8 mouse cellular contexts compared by ENCODE assay signal in the genomic region with DNA sequence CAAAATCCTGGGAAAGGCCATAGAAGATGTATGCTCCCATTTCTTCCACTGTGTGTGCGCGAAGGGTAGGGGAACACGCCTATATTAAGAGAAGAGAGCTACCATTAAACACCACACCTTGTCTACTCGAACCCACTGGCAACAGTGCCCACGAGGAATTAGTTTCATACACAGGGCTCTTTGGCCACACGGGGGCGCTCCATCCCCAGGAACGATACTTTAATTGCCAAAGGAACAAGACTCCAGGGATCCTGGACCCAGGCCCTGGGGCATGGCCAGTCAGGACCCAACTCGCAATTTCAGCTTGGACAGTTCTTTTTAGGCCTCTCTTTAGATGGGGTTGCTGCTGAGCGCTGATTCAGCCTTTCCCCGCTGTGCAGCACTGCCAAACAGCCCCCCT. TPM values are rescaled to one million over a fixed set of nuclear protein-coding genes. Genes with fewer than 3 reads are reported as not detected.
DNase-seq lines count a peak whose midpoint lies in the region; ATAC-seq and TF ChIP-seq lines count a peak whose summit lies in the region.

No protein-coding gene starts in this region.

- no peak for TF ChIP-seq POLR2A in heart, adult 2 months (IDR thresholded peaks at IDR 0.05; ENCODE audit: insufficient read depth, low read depth, low read length)
- no peak for TF ChIP-seq POLR2A in kidney, adult 2 months (IDR thresholded peaks at IDR 0.05; ENCODE audit: low read depth, low read length)
- TF ChIP-seq POLR2A in limb, embryonic 14.5 days (IDR thresholded peaks at IDR 0.05; ENCODE audit: borderline replicate concordance, extremely low read depth, insufficient read depth, insufficient read length), result no peak

- no peaks in the 10 kb centered on the region for H3K79me2 ChIP-seq in heart, adult 2 months (replicated peaks; ENCODE audit: control insufficient read depth, insufficient read depth, low read length)

- no peak overlapping the region for H3K27ac ChIP-seq in heart, adult 2 months
- no peak overlapping the region for H3K27ac ChIP-seq in heart, embryonic 10.5 days
- no peak overlapping the region for H3K27ac ChIP-seq in kidney, adult 2 months (ENCODE audit: insufficient read depth, low read depth, low read length)
- H3K27ac ChIP-seq in limb, embryonic 14.5 days (replicated peaks; ENCODE audit: low read depth, low read length), result no peak overlapping the region

- TF ChIP-seq EP300 in heart, adult 2 months (IDR thresholded peaks at IDR 0.05; ENCODE audit: insufficient read depth, low read depth, low read length), result 0 out of 2 replicates have a peak, but pooled peaks have one; percentile 37

- intact Hi-C loops in heart, adult 2 months (cut with DNase I), result loop anchor here (2.0 to 5.0 kb wide), 3 partner anchors 99 to 202 kb away; no protein-coding TSS in a partner anchor

- no peaks in the 10 kb centered on the region for H3K9me3 ChIP-seq in heart, embryonic 10.5 days
- no peaks in the 10 kb centered on the region for H3K9me3 ChIP-seq in limb, embryonic 14.5 days (ENCODE audit: control insufficient read depth, low read length)

- DNase-seq in heart, adult 2 months, result peak; percentile 79 to 86
- DNase-seq in heart, embryonic 10.5 days (ENCODE audit: low spot score), result no peak
- peak; percentile 72 for DNase-seq in cerebellum, adult 11-12 months
- DNase-seq in frontal cortex, postnatal 14 days (ENCODE audit: low spot score in 2 of 2), result peak; percentile 77 to 91
- peak; percentile 88 for DNase-seq in kidney, adult 2 months
- peak; percentile 61 for DNase-seq in limb, embryonic 14.5 days (ENCODE audit: low spot score)
- DNase-seq in neural tube, embryonic 10.5 days (ENCODE audit: extremely low spot score, low spot score), result peak; percentile 89
- DNase-seq in spleen, postnatal 4 days (ENCODE audit: low spot score in 2 of 2), result peak; percentile 77 to 94

- WGBS in heart, adult 2 months, result 5% methylated on average over 11 of the region's 11 CpGs
- 9% methylated on average over 11 of the region's 11 CpGs for WGBS in heart, embryonic 10.5 days
- WGBS in kidney, adult 2 months, result 7% methylated on average over 11 of the region's 11 CpGs
- WGBS in limb, embryonic 14.5 days, result 11% methylated on average over 11 of the region's 11 CpGs

- H3K36me3 ChIP-seq in heart, adult 2 months (ENCODE audit: control insufficient read depth, insufficient read depth, low read length), result no peaks in the 10 kb centered on the region
- peaks cover 7% of the 10 kb centered on the region; the same call in 1 of the 2 replicates for H3K36me3 ChIP-seq in heart, embryonic 10.5 days
- no peaks in the 10 kb centered on the region for H3K36me3 ChIP-seq in kidney, adult 2 months (ENCODE audit: control insufficient read depth, insufficient read depth, low read length)
- H3K36me3 ChIP-seq in limb, embryonic 14.5 days (ENCODE audit: control insufficient read depth, insufficient read depth, low read length), result no peaks in the 10 kb centered on the region

- H3K9ac ChIP-seq in heart, adult 2 months (ENCODE audit: low read depth, low read length), result no peak overlapping the region
- no peak overlapping the region for H3K9ac ChIP-seq in limb, embryonic 14.5 days (ENCODE audit: low read depth, low read length, severe bottlenecking)

- H3K4me2 ChIP-seq in limb, embryonic 14.5 days (replicated peaks; ENCODE audit: low read depth, low read length, severe bottlenecking), result no peak overlapping the region

- H3K27me3 ChIP-seq in heart, adult 2 months (ENCODE audit: control insufficient read depth, insufficient read depth, low read length), result no peaks in the 10 kb centered on the region
- peaks cover 21% of the 10 kb centered on the region for H3K27me3 ChIP-seq in heart, embryonic 10.5 days (ENCODE audit: insufficient read depth, poor library complexity, severe bottlenecking)
- no peaks in the 10 kb centered on the region for H3K27me3 ChIP-seq in kidney, adult 2 months (replicated peaks; ENCODE audit: control insufficient read depth, insufficient read depth, low read length)
- peaks cover 10% of the 10 kb centered on the region for H3K27me3 ChIP-seq in limb, embryonic 14.5 days (ENCODE audit: control insufficient read depth, insufficient read depth, low read length)

- ATAC-seq in limb, embryonic 14.5 days (ENCODE audit: low FRiP score, low read depth), result no peak

- no peaks in the 10 kb centered on the region for H3K4me1 ChIP-seq in heart, adult 2 months (ENCODE audit: control insufficient read depth, insufficient read depth, low read length)
- peaks cover 46% of the 10 kb centered on the region for H3K4me1 ChIP-seq in heart, embryonic 10.5 days
- peaks cover 12% of the 10 kb centered on the region; the same call in 1 of the 2 replicates for H3K4me1 ChIP-seq in kidney, adult 2 months (ENCODE audit: control insufficient read depth, insufficient read depth, low read length)
- peaks cover 21% of the 10 kb centered on the region for H3K4me1 ChIP-seq in limb, embryonic 14.5 days (ENCODE audit: control insufficient read depth, insufficient read depth, low read length)

- no peak overlapping the region for H3K4me3 ChIP-seq in heart, adult 2 months
- no peak overlapping the region for H3K4me3 ChIP-seq in heart, embryonic 10.5 days
- H3K4me3 ChIP-seq in kidney, adult 2 months (ENCODE audit: insufficient read depth, low read depth, low read length), result no peak overlapping the region
- no peak overlapping the region for H3K4me3 ChIP-seq in limb, embryonic 14.5 days (replicated peaks; ENCODE audit: low read length)

- TF ChIP-seq CTCF in heart, adult 2 months (IDR thresholded peaks at IDR 0.05), result peak; percentile 85
- peak; percentile 75 for TF ChIP-seq CTCF in kidney, adult 2 months (conservative IDR thresholded peaks at IDR 0.05; ENCODE audit: insufficient read depth, insufficient read length, low read depth, low read length)

RNA-seq across cellular contexts. Expression of gene Kcnip2, which starts 2.6 kb away (rescaled TPM):
- 100 to 1,000 TPM; 174 to 203 TPM for total RNA-seq in heart, adult 2 months (2021)
- polyA plus RNA-seq in heart, adult 2 months (2012; rRNA removed), result 216 and 276 TPM in 2 replicates
- polyA plus RNA-seq in heart, embryonic 10.5 days (2016; fragmentation: Nextera tagmentation; extraction: Ambion mirVana), result 0.35 and 0.53 TPM in 2 replicates
- 9.2 and 9.4 TPM in 2 replicates for polyA plus RNA-seq in kidney, adult 2 months (2012; rRNA removed)
- polyA plus RNA-seq in limb, embryonic 14.5 days (2012; rRNA removed), result 1.3 and 1.5 TPM in 2 replicates
- polyA plus RNA-seq in limb, embryonic 14.5 days (2014; fragmentation: Nextera tagmentation; extraction: Ambion mirVana), result 0.55 and 0.92 TPM in 2 replicates

RNA-seq across cellular contexts. Expression of gene Mgea5, which starts 29.6 kb away (rescaled TPM):
- total RNA-seq in heart, adult 2 months (2021), result 10 to 100 TPM; 70.8 to 81.9 TPM
- polyA plus RNA-seq in heart, adult 2 months (2012; rRNA removed), result 22.4 and 49.3 TPM in 2 replicates
- 39.6 and 52.5 TPM in 2 replicates for polyA plus RNA-seq in heart, embryonic 10.5 days (2016; fragmentation: Nextera tagmentation; extraction: Ambion mirVana)
- 22.6 and 27.3 TPM in 2 replicates for polyA plus RNA-seq in kidney, adult 2 months (2012; rRNA removed)
- polyA plus RNA-seq in limb, embryonic 14.5 days (2012; rRNA removed), result 79.8 and 85.3 TPM in 2 replicates
- 59.0 and 66.9 TPM in 2 replicates for polyA plus RNA-seq in limb, embryonic 14.5 days (2014; fragmentation: Nextera tagmentation; extraction: Ambion mirVana)

Comparison
In these comparisons a context has a peak if more than half of its experiments do, and no peak if none do; other contexts are left out.
1. RNA of gene Kcnip2, which starts 2.6 kb away (polyA plus RNA-seq): 216 to 276 TPM in heart, adult 2 months; 9.2 to 9.4 TPM in kidney, adult 2 months, 0.55 to 1.5 TPM in limb, embryonic 14.5 days and 0.35 to 0.53 TPM in heart, embryonic 10.5 days; every median in the first group is over 10 times any median in the second.